Mouse (Mus musculus) natural killer cell, adult 2 months (primary cell): ENCODE measurements around the gene Swsap1.
A peak's percentile ranks its signal among the peaks of the same experiment; 100 is the strongest.

Source experiments
- DNase-seq, 2 experiments: peaks; one replicate each; pipeline ENCODE4 v3.0.0; 2022; ENCODE audit warnings: low spot score in 2 of 2

Gene Swsap1

DNA sequence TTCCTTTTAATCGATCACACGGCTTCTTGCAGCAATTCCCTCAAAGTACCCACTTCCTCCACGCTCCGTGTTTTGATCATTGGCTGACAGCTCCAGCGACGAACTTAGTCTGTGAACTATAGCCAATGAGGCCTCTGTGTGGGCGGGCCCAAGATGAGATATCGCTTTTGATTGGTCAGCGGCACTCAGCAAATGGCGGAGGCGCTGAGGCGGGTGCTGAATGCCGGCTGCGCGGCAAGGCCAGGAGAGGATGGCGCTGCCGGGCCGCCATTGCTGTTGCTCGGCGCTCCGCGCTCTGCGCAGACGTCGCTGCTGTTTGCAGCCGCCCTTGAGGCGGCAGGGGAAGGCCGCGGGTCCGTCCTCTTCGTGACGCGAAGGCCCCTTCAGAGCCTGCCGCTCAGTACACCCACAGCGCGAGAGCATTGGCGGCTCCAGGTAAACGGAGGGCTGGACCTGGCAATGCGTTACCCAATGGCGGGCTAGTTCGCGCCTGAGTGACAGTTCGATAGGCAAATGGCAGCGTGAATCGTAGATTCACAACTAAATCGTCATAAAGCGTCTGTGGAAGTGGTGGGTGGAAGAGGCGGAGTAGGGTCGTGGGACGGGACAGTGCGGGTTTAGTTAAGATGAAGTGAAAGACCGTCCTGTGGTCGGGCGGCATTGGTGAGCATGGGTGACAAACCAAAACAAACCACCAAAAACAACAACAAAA, at the start of gene Swsap1:
TSS of gene Swsap1 (plus strand) at position 186 of the 712 bp plus-strand sequence.
- peak; percentile 98 to 99 for DNase-seq

DNA sequence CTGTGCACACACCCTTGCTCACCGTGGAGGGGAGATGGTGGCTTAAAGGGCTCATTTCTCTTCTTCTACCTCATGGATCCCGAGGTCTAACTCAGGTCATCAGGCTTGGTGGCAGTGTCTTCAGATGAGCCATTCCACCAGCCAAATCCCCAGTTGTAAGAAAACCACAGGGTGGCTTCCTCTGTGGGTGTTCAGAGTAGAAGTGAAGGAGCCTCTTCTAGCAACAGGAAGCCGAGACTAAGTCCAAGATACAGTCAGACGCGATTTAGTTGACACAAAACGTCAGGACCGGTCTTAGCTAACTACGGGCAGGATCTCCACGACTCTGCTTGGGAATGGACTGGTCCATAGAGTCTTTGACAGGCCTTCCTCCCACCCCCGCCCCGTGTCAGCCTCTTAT, 47.3 kb upstream of the Swsap1 start:
- no peak for DNase-seq

DNA sequence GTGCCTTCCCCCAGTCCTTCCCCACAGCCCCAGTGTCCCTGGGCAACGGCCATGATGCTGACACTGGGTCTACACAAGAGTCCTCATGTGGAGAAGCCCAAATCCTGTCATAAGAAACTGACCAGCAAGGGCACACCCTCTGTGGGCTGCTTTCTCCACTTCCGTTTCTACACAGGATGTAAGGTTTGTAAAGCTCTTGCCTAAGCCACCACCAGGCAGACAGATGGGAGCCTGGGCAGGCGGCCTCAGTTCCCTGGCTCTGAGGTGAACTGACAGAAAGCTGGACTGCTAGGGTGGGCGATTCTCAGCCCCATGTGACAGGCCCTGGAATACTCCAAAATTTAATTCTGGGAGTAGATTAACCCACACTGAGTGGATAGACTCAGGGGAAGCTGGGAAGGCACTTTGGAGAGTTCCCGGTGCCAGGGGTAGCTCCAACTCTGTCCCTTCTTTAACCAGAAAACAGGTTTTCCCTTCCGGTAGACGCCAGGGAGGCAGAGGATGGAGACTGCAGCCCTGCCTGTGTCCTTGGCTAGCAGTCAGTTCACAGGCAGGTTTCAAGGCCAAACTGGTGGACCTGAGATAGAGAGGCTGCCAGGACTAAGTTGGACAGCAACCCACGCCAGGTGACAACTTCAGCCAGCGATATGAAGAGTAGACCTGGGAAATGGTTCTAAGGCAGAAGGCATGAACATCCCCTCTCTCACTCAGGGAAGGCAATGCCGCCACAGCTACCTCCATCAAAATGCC, 45.9 kb upstream of the Swsap1 start:
- peak; percentile 22 to 27 for DNase-seq

DNA sequence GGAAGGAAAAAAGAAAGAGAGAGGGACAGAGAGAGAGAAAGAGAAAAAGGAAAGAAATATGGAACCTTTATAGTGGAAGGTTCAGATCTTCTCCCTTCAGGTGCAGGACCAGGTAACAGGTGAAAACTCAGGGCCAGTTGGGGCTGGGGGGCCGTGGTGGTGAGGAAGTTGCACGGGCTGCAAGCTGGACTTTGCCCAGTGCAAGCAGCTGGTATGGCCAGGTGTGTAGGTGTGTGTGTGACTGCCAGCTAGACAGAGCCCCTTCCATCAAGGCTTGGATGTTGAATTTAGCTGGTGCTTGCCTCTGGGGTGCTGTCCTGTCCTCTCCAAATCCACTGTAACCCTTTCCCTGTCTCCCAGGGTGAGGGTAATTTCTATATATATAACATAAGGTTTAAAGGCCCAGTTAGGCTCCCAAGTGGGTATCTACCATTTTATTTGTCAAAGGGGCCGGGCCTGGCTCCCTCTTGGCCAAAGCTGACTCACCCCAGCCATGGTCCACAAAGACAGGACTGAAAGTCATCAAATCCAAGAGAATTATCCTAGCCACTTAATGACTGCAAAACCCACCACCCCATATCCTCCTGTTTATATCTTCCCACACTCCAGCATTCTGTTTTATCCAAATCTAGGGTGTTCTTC, 38.6 kb upstream of the Swsap1 start:
- DNase-seq: no peak

DNA sequence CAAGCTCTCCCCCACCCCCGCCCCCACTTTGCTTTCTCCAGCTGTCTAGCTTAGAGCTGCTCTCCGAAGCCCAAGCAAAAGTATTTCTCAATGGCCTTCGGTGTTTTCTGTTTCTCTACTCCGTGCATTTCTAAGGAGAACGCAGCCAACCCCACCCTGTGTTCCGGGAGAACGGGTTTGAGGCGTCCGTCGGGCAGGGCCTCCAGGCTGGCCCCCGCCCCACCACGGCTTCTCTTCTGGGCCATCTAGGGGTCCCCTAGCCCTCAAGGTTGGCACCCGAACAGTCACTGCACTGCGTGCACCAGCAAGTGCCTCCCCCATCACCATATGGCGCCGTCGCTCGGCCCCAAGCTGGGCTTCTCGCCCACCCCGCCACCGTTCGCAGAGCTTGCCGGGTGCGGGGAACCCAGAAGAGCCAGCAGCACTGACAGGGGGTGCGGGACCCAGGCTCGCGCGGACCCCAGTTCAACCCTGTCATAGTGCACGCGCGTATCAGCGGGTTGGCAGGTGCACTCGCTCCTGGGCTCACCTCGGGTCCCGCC, 38.0 kb upstream of the Swsap1 start:
- no peak for DNase-seq

DNA sequence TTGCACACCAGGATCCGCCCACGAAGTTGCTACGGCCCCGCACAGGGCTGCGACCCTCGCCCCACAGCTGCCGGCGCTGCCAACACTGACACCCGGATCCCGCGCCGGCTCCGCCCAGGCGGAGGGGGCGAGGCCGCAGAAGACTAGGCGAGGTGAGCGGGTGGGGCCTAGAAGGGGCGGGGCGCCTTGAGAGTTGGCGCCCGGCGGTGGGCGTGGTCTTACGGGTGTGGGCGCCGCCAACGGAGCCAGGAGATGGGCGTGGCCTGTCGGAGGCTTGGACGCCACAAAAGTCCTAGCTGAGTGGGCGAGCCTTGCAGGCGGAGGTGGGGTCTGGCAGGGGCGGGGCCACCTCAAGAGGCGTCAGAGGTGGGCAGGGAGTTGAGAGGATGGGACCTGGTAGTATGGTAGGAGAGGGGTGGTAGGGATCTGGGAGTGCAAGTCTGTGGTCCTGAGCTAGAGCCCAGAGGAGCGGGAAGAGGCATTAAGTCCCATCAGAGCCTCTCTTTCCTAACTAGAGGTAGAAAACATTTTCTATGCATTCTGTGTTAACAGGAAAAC, 37.4 kb upstream of the Swsap1 start, which contains the start of gene Rab3d:
TSS of gene Rab3d (minus strand) at position 158 of the 558 bp plus-strand sequence.
- DNase-seq: peak; percentile 87 to 92

DNA sequence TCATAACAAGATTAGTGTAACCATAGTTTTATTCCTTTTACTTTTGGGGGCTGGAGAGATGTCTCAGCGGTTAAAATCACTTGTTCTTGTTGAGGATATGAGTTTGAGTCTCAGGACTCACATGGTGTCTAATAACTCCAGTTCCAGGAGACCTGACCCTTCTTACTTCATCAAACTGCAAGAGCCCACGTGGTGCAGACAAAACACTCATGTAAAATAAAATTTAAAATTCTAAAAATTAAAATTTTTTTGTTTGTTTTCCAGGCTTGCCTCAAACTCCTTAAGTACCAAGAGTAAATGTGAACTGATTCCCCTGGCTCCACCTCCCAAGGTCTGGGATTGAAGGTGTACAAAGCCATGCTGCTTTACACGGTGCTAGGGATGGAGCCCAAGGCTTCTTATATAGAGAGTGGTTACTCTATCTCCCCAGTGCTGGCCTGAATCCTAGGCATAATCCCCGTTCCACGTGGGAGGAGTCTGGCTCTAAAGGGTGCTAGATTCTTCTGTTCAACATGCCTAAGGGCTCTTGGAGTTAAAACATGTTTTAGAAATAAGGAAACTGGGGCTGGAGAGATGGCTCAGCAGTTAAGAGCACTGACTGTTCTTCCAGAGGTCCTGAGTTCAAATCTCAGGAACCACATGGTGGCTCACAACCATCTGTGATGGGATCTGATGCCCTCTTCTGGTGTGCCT, 36.7 kb upstream of the Swsap1 start:
- DNase-seq: no peak

DNA sequence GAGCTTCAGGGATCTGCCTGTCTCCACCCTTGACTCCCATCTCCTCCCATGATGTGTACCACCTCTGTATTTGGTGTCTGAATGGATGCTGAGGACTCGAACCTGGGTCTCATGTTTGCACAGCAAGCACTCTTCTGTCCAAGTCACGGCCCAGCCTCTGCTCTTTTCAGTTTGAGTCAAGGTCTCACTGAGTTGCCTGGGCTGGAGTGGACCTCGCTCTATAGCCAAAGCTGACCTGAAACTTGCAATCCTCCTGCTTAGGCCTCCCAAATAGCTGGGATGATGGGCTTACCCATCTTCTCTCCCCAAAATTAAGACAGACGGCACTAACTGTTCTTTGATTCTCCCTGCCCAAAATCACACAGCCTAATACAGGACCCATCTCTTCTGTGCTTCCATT, 32.5 kb upstream of the Swsap1 start:
- no peak for DNase-seq

DNA sequence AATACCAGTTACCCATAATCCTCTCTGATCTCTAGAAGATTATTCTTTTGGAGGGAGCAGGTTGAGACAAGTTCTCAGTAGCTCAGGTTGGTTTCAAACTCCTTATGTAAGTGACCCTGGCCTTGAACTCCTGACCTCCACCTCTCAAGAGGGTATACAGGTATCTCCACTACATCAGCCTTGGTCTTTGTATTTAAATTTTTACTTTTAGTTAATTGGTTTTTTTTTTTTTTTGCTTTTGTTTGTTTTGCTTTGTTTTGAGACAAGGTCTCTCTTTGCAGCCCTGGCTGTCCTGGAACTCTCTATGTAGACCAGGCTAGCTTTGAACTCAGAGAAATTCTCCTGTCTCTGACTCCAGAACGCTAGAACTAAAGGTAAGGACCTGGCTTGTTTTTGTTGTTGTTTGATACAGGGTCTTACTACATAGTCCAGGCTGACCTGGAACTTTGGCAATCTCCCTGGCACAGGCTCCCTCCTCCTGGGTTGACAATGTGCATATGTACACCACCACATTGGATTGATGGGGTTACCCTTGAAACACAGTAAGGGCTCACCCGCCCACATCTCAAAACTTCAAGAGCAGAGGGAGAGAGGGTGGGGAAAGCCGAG, 32.0 kb upstream of the Swsap1 start:
- no peak for DNase-seq

DNA sequence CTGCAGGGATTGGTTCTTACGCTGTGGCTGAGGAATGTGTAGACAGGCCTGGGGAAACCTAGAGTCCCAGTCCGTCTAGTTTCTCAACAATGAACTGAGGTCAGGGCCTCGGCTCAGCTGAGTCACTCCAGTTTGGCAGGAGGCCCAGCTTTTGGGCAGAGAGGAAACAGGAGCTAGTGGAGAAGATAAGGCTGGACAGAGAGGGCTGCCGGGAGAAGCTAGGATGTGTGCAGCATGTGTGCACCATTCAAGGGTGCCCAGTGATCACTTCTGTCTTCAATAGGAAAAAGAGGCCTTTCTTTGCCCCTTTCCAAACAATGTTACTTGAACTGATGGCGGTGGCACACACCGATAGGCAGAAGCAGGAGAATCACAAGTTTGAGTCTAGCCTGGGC, 31.5 kb upstream of the Swsap1 start:
- DNase-seq: no peak

DNA sequence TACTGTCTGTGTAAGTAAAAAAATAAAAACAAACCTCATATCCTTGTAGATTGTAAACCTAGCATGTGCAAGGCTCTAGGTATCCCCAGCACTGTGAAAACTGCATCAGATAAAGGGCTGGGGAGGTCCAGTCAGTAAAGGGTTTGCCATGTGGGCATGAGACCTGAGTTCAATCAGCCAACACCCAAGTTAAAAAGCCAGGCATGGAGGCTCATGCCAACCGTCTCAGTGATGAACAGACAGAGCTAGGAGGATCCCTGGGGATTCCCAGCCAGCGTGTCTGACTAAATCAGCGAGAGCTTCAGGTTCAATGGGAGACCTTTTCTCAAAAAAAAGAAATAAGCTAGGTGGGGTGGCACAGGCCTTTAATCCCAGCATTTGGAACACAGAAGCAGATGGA, 30.5 kb upstream of the Swsap1 start:
- DNase-seq: no peak

DNA sequence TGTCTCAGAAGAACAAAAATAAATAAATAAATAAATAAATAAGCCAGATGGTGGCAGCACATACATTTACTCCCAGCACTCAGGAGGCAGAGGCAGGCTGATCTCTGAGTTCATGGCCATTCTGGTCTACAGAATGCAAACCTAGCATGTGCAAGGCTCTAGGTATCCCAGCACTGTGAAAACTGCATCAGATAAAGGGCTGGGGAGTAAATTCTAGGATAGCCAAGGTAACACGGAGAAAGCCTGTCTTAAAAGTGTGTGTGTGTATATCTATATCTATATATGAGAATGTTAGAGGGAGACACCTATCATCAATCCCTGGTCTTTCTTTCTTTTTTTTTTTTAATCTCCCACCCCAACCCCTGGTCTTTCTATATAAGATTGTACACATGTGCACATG, 30.0 kb upstream of the Swsap1 start:
- DNase-seq: no peak

DNA sequence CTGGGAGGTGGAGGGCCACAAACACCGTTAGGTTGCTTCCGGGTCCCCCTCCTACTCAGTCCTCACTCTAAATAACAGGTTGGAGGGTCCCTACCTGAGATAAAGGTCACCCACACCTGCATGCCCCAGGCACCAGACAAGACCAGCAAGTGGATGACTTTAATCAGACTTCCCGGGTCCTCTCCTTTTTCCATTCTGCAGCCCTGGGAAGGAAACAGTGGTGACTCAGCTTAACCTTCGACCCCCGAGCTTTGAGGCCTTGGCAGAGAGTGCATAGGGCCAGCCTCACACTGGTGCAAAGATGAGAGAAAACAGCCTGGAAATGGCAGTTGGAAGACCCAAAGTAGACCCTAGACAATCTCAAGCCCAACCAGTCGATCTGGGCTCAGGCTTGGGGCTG, 29.4 kb upstream of the Swsap1 start:
- no peak for DNase-seq

DNA sequence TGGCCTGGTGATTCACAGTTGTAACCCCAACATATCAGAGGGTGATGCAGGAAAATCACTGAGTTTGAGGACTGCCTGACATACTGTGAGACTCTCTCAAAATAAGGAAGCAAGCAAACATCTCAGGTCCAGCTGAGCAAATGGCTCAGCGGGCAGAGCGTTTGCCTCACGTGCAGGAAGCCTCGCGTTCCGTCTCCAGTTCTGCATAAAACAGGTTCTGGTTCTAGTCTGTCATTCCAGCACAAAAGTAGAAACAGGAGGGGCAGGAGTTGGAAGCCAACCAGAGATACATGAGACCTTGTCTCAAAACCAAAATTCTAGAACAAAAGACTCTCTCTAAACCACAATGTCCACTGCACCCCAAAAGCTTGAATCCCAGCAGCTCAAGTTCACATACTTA, 28.8 kb upstream of the Swsap1 start:
- no peak for DNase-seq

DNA sequence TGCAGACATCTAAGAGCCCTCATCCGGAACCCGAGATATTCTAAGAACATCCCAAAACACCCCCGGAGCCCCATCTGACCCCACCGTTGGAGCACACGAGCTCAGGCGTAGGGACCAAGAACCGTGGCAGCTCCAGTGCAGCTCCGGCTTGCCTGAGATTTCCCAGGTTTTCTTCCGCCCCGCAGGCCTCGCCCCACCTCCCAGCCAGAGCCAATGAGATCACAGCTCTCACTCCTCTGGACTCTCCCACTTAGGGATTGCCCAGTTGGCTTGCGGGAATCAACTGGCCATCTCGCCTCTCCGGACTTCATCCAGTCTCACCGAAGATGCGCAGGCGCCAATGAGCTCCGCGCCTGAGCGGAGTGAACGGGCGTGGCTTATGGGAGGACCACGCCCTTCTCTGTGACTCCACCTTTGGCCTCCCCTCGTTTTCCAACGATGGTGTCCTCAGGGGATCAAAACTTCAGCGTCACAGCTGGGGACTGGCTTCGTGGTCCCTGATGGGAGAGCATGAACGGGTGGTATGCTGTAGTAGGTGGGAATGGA, 28.3 kb upstream of the Swsap1 start, which contains the start of the genes Ccdc159 and Tmem205:
TSS of gene Ccdc159 (plus strand) at position 264 of the 546 bp plus-strand sequence.
TSS of gene Tmem205 (minus strand) at position 349 of the 546 bp plus-strand sequence.
- DNase-seq: no peak

DNA sequence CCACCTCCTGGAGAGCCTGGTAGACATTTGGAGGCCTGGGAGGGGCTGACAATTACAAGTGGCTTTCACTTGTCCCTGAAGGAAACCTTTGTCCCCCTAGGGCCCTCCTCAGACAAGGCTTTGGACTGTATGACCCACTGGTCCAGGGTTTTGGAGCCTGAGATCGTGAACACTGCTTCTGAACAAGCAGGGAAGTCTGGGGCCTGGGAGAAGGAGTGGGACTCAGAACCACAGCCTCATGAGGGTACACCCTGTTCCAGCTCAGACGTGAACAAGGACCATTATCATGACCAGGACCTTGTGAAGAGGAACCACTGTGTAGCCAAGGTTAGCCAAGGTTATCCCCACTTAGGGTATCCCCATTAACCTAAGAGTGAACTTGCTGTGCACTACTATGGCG, 26.3 kb upstream of the Swsap1 start:
- no peak for DNase-seq

DNA sequence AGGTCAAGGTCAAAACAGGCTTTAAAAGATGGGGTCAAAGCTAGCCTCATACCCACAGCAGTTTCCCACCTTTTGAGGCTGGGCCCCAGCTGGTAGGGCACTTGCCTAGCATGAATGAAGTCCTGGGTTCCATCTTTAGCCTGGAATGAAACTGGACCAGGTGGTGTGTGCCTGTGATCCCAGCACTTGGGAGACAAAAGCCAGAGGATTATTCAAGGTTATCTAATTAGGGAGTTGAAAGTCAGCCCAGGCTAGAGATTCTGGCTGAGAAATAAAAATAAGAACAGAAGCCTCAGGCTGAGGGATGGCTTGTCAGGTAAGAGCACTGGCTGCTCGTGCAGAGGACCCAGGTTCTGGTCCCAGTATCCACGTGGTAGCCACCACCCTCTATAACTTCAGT, 23.5 kb upstream of the Swsap1 start:
- DNase-seq: no peak

DNA sequence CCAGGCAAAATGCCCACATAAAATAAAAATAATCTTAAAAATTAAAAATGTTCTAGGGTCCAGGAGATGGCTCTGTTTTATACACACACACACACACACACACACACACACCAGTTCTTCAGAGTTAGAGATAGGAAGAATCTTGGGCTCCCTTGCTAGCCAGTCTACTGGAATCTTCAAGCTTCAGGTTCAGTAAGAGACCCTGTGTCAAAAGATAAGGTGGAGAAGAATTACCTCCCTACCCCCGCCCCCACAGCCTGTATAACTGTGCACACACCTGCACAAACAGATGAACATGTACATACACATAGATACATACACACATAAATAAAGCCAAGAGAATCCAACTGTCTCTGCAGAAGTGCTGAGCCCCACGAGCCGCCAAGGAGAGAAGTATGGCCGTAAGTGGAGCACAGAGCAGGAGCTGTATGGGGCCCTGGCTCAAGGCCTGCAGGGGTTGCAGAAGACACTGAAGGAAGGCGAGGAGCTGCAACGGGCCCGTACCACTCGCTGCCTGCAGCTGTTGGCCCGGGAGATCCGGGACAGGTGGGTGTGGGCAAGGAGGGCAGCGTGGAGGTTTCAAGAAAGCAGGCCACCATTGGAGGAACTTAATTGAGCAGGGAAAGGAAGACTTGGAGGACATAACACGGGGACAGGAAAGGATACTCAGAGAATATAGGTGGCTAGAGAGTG, 23.0 kb upstream of the Swsap1 start:
- no peak for DNase-seq

DNA sequence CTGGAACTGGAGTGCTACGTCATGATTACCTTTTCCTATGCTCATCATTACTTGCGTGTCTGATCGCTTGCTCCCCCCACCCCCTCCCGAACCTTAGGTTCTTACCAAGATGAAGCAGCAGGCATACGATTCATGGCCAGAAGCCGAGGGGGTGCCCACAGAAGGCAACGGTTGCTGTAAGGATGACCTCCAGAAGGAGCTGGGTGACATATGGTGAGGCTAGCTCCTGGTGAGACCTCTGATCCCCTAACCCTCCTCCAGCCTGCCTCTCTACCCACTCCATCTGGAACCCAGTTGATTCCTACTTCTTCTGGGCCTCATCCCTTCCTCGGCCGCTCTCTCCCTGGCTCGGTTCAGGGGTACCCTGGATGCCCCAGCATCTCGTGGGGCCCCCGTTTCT, 21.5 kb upstream of the Swsap1 start:
- DNase-seq: no peak

DNA sequence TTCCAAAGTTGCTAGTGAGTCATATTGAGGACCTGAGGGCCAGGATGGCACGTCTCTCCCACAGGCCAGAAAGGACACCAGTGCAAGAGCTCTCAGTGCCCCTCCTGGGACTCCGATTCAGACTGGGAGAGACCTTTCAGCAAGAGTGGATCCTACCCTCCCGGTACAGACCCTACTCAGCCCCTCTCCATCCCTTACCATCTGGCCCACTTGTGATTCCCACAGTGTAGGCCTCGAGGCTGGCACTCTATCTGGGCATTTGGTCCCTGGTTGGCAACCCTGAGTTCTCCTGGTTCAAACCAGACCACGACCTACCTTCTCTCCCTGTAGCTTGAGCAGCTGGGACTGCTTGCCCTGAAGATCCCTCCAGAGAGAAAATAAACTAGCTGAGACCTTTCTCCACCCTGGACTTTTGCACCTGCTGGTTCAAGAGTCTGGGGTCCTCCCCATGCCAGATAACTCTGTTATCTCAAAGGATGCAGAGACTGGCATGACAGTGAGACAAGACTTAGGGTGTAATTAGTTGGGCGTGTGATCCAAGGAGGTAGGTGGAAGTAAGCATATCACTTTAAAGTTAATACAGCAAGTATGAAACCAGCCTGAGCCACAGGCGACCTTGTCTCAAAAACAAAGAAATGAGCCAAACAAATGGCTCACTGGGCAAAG, 20.0 kb upstream of the Swsap1 start:
- DNase-seq: no peak
